Mouse (Mus musculus): ENCODE results near the gene Trove2.

DNA sequence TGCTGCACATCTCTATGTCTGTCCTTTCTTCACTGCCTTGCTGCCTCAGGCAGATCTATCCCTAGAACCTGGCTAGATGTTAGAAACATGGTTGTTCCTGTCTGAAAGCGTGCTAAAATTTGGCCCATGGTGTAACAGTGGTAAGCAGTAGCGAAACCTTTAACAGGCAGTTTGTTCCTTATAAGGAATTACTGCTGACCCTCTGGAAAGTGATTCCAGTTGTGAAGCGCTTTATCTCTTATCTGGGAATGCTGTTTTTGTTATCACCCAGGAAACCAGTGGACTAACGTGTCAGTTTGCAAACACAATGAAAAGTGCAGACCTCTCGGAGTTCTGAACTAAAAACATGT, 66.3 kb downstream of the Trove2 start:
- TF ChIP-seq CTCF (conservative IDR thresholded peaks at IDR 0.05; ENCODE audit: low read length), result no peak
- no peak for TF ChIP-seq POU5F1 (IDR thresholded peaks at IDR 0.05; ENCODE audit: borderline replicate concordance, low read length)
- TF ChIP-seq NANOG (IDR thresholded peaks at IDR 0.05; ENCODE audit: borderline replicate concordance, low read length), result no peak

All from E14TG2a.4 (cell line).